Mouse (Mus musculus): ENCODE measurements around the gene Rps13. TPM values are rescaled to one million over a fixed set of nuclear protein-coding genes. Genes with fewer than 3 reads are reported as not detected.

Gene Rps13
- polyA plus RNA-seq, 1 experiment, result 1,159 TPM

DNA sequence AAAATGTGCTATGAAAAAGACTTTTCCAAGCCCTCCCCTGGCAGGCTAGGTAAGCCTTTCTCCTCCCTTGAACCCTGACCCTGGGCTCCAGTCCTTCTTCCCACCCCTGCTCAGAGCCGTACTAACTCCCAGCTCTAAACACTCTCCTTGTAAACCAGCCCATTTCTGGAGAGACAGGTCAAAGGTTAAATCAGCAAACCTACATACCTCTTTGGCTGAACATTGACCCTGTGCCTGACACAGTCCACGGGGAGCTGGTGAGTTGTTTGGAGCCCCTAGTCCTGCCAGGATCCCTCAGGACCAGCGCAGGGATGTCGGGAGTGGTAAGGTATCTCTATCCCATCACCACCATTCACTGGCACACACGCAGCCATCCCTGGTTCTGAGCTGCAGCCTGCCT, 41.6 kb downstream of the Rps13 start:
- no peak for DNase-seq (ENCODE audit: low spot score)

GRCm38 (mm10) chr7:116290559-116290958, 43.4 kb downstream of the Rps13 start:
- no peak for DNase-seq (ENCODE audit: low spot score)

- DNase-seq (ENCODE audit: low spot score), result no peak
Observed at GRCm38 (mm10) chr7:116288996-116289395, 45.0 kb downstream of the Rps13 start.

GRCm38 (mm10) chr7:116287959-116288358, 46.0 kb downstream of the Rps13 start:
- DNase-seq (ENCODE audit: low spot score), result no peak

DNA sequence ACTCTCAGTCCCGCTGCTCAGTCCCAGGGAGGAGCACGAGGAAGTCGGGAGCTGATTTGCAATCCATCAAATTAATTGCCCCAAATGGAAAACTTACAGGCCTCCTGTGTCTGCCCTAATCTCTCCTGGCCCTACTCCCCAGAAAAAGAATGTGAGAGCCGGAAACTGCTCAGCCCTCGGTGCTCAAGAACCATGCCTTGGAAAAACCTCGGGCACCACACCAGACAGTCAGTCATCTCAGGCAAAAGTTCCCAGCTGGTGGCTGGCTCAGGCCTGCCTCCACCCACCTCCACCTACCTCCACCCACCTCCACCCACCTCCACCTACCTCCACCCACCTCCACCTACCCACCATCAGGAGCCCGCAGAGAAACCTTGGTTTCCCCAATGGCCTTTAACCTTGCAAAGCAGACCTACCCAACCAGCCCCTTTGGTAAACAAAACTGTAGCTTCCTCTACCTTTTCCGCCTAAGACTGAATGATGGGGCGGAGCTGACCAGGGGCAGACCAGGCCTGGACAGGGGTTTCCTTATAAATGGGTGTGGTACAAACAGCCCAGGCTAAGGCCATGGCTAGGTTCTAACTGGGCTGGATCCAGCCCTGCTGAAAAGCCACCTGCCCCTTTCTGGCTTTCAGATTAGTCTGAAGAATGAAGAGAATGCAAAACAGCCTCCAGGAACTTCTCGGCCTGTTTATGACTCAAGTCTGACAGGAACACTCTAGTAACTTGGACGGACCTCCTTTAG, 47.2 kb downstream of the Rps13 start:
- DNase-seq (ENCODE audit: low spot score), result no peak

DNA sequence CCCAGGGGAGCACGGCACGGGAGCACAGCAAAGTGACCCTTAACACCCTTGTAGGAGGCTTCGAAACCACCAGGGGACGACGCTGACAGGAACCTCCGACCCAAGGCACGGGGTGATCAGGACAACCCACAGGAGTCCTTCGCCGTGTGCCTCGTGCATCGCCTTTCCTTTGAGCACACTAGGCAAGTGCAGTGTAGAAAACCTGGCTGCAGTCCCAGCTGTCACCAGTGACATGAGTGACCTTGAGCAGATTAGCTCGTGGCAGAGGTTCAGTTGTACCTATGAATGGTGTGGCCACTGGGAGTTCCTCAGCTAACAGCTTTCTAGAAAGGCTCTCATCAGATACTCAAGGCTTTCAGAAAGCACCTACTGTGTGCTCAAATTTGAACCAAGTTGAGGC, 47.8 kb downstream of the Rps13 start:
- no peak for DNase-seq (ENCODE audit: low spot score)

DNA sequence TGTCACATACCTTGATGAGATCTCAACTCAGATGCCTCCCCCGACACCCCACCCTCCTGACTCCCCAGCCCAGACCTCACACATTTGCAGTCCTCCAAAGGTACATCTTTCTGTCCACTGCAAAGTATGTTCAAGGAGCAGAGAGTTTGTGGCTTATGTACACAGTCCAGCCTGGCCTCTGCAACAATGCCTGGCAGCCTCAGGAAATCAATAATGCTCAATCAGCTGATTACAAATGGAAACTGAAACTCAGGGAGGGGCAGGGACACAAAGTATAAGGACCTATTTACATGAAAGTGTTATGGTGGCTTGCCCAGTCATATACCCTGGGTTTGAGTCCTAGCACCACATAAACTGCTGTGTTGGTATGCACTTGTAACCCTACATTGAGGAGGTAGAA, 48.8 kb downstream of the Rps13 start:
- no peak for DNase-seq (ENCODE audit: low spot score)

DNA sequence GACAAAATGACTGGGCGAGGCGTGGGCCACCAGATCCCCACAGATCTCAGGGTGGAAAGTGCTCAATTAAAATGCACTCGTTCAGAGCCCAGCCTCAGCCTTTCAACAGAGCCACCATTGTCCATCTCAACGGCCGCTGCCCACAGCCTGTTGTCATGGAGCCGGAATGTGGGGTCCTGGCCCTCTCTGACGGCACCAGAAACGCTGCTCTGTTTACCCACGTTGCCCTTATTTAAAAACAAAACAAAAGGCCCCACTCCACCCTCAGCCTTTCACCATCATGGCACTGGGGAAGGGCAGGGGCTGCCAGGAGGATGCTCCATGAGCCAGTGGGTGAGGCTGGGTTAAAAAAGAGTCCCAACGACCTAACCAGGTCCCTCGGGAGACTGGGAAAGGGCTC, 51.2 kb downstream of the Rps13 start:
- no peak for DNase-seq (ENCODE audit: low spot score)

Other genes with a start within 250 kb of the Rps13 start
- gene Gm4353, start 249.6 kb downstream of the Rps13 start, polyA plus RNA-seq (2012; rRNA removed), result 1.0 and 1.3 TPM in 2 replicates
- 18.4 and 21.4 TPM in 2 replicates for gene Plekha7, start 25.8 kb downstream of the Rps13 start, polyA plus RNA-seq (2012; rRNA removed)
- 18.5 and 20.0 TPM in 2 replicates for gene Pik3c2a, start 109.3 kb upstream of the Rps13 start, polyA plus RNA-seq (2012; rRNA removed)
- 26.8 and 32.3 TPM in 2 replicates for gene Nucb2, start 170.2 kb upstream of the Rps13 start, polyA plus RNA-seq (2012; rRNA removed)

All from urinary bladder, adult 2 months (tissue).